Mouse (Mus musculus): ENCODE results near the gene Cbr1. TPM values are rescaled to one million over a fixed set of nuclear protein-coding genes. Genes with fewer than 3 reads are reported as not detected.

Gene Cbr1
- 137 TPM for polyA plus RNA-seq (2021)

- TF ChIP-seq CTCF (IDR thresholded peaks at IDR 0.05): no peak
- POLR2A ChIA-PET: no interaction called here
- no peaks in the 10 kb centered on the region for H3K27me3 ChIP-seq
- no peak for ATAC-seq
- CTCF ChIA-PET: no interaction called here
- DNase-seq (ENCODE audit: low read depth, low spot score): no peak
- in situ Hi-C loops (cut with MboI; ENCODE audit: low pct_unique_long_range_greater_than_20kb): no loop called here
These were observed at the start of gene Cbr1 for GRCm38 (mm10) chr16:93605553-93605952. Cbr1 (plus strand) TSS chr16:93605853.

GRCm38 (mm10) chr16:93557646-93558045 is 48.0 kb upstream of the Cbr1 start:
- no peak for TF ChIP-seq CTCF (IDR thresholded peaks at IDR 0.05)
- H3K27me3 ChIP-seq: no peaks in the 10 kb centered on the region
- in situ Hi-C loops (cut with MboI; ENCODE audit: low pct_unique_long_range_greater_than_20kb): loop anchor here (25.0 kb wide), 1 partner anchor 1220 kb away; no protein-coding TSS in a partner anchor
- CTCF ChIA-PET: no interaction called here
- POLR2A ChIA-PET: no interaction called here
- ATAC-seq (no peak), DNase-seq (ENCODE audit: low read depth, low spot score) (no peak)

GRCm38 (mm10) chr16:93558499-93558898 is 47.2 kb upstream of the Cbr1 start:
- H3K27me3 ChIP-seq: no peaks in the 10 kb centered on the region
- DNase-seq (ENCODE audit: low read depth, low spot score) (no peak), ATAC-seq (no peak)
- in situ Hi-C loops (cut with MboI; ENCODE audit: low pct_unique_long_range_greater_than_20kb): loop anchor here (25.0 kb wide), 1 partner anchor 1221 kb away; no protein-coding TSS in a partner anchor
- CTCF ChIA-PET: no interaction called here
- TF ChIP-seq CTCF (IDR thresholded peaks at IDR 0.05): no peak
- POLR2A ChIA-PET: interaction anchor here (0.6 kb wide), 1 partner anchor 224 kb away, joined by 3 read pairs; no protein-coding TSS in a partner anchor

GRCm38 (mm10) chr16:93572383-93572782 is 33.3 kb upstream of the Cbr1 start:
- ATAC-seq (no peak), DNase-seq (ENCODE audit: low read depth, low spot score) (no peak)
- in situ Hi-C loops (cut with MboI; ENCODE audit: low pct_unique_long_range_greater_than_20kb): loop anchor here (25.0 kb wide), 1 partner anchor 1235 kb away; no protein-coding TSS in a partner anchor
- TF ChIP-seq CTCF (IDR thresholded peaks at IDR 0.05): no peak
- no peaks in the 10 kb centered on the region for H3K27me3 ChIP-seq
- POLR2A ChIA-PET: no interaction called here
- CTCF ChIA-PET: no interaction called here

- ChIA-PET CTCF (no interaction called here), POLR2A (no interaction called here)
- no peak for TF ChIP-seq CTCF (IDR thresholded peaks at IDR 0.05)
- DNase-seq (ENCODE audit: low read depth, low spot score): no peak
- no peaks in the 10 kb centered on the region for H3K27me3 ChIP-seq
- ATAC-seq: no peak
- in situ Hi-C loops (cut with MboI; ENCODE audit: low pct_unique_long_range_greater_than_20kb): loop anchor here (25.0 kb wide), 1 partner anchor 1236 kb away; no protein-coding TSS in a partner anchor
These were observed 32.2 kb upstream of the Cbr1 start for GRCm38 (mm10) chr16:93573434-93573833.

GRCm38 (mm10) chr16:93574521-93575191 is 31.0 kb upstream of the Cbr1 start:
- in situ Hi-C loops (cut with MboI; ENCODE audit: low pct_unique_long_range_greater_than_20kb): loop anchor here (25.0 kb wide), 1 partner anchor 1237 kb away; no protein-coding TSS in a partner anchor
- ATAC-seq (no peak), DNase-seq (ENCODE audit: low read depth, low spot score) (no peak)
- no peaks in the 10 kb centered on the region for H3K27me3 ChIP-seq
- no peak for TF ChIP-seq CTCF (IDR thresholded peaks at IDR 0.05)
- ChIA-PET CTCF (no interaction called here), POLR2A (no interaction called here)

GRCm38 (mm10) chr16:93575574-93575973 is 30.1 kb upstream of the Cbr1 start:
- TF ChIP-seq CTCF (IDR thresholded peaks at IDR 0.05): no peak
- POLR2A ChIA-PET: no interaction called here
- no peaks in the 10 kb centered on the region for H3K27me3 ChIP-seq
- CTCF ChIA-PET: interaction anchor here (1.3 kb wide), 1 partner anchor 11 kb away, joined by 3 read pairs; no protein-coding TSS in a partner anchor
- in situ Hi-C loops (cut with MboI; ENCODE audit: low pct_unique_long_range_greater_than_20kb): no loop called here
- DNase-seq (ENCODE audit: low read depth, low spot score) (no peak), ATAC-seq (no peak)

GRCm38 (mm10) chr16:93576412-93577082 is 29.1 kb upstream of the Cbr1 start:
- no peak for DNase-seq (ENCODE audit: low read depth, low spot score)
- peak; percentile 57 for ATAC-seq
- POLR2A ChIA-PET: no interaction called here
- no peaks in the 10 kb centered on the region for H3K27me3 ChIP-seq
- in situ Hi-C loops (cut with MboI; ENCODE audit: low pct_unique_long_range_greater_than_20kb): no loop called here
- CTCF ChIA-PET: interaction anchor here (0.9 to 1.3 kb wide), 2 partner anchors 10 to 12 kb away, joined by 3 read pairs; no protein-coding TSS in a partner anchor
- peak; percentile 93 for TF ChIP-seq CTCF (IDR thresholded peaks at IDR 0.05)

GRCm38 (mm10) chr16:93578346-93579005 is 27.2 kb upstream of the Cbr1 start:
- TF ChIP-seq CTCF (IDR thresholded peaks at IDR 0.05): no peak
- in situ Hi-C loops (cut with MboI; ENCODE audit: low pct_unique_long_range_greater_than_20kb): no loop called here
- H3K27me3 ChIP-seq: no peaks in the 10 kb centered on the region
- DNase-seq (ENCODE audit: low read depth, low spot score) (no peak), ATAC-seq (no peak)
- ChIA-PET CTCF (interaction anchor here (1.6 kb wide), 1 partner anchor 9 kb away, joined by 6 read pairs; no protein-coding TSS in a partner anchor), POLR2A (no interaction called here)

- in situ Hi-C loops (cut with MboI; ENCODE audit: low pct_unique_long_range_greater_than_20kb): no loop called here
- POLR2A ChIA-PET: no interaction called here
- no peak for DNase-seq (ENCODE audit: low read depth, low spot score)
- no peak for TF ChIP-seq CTCF (IDR thresholded peaks at IDR 0.05)
- H3K27me3 ChIP-seq: no peaks in the 10 kb centered on the region
- CTCF ChIA-PET: interaction anchor here (1.1 kb wide), 1 partner anchor 1065 kb away, joined by 3 read pairs; no protein-coding TSS in a partner anchor
- no peak for ATAC-seq
These were observed 24.5 kb upstream of the Cbr1 start for GRCm38 (mm10) chr16:93581125-93581524.

Data from Patski (cell line).